Mouse (Mus musculus) right cerebral cortex, adult 2 months (tissue): ENCODE data around the gene Eva1b.

Experiments
- DNase-seq, 2 experiments: peaks; one replicate each; pipeline ENCODE4 v3.0.0; 2021 to 2022; ENCODE audit warnings: low spot score in 2 of 2

Eva1b gene

GRCm38 (mm10) chr4:126147533-126148160 lies at the start of gene Eva1b:
TSS of gene Eva1b (plus strand) at chr4:126147744.
- DNase-seq: no peak

- no peak for DNase-seq
Measured at GRCm38 (mm10) chr4:126099365-126099764, 48.2 kb upstream of the Eva1b start.

- no peak for DNase-seq
Measured at GRCm38 (mm10) chr4:126100764-126101163, 46.8 kb upstream of the Eva1b start.

- DNase-seq: peak; percentile 54 to 59
Measured at GRCm38 (mm10) chr4:126102061-126102841, 45.3 kb upstream of the Eva1b start.

GRCm38 (mm10) chr4:126103057-126103581 lies 44.4 kb upstream of the Eva1b start:
- DNase-seq: peak; percentile 86 to 90

GRCm38 (mm10) chr4:126103590-126104068 lies 43.9 kb upstream of the Eva1b start, which contains the start of gene Stk40:
TSS of gene Stk40 (plus strand) at chr4:126103957.
- DNase-seq: peak; percentile 92 to 95

DNA sequence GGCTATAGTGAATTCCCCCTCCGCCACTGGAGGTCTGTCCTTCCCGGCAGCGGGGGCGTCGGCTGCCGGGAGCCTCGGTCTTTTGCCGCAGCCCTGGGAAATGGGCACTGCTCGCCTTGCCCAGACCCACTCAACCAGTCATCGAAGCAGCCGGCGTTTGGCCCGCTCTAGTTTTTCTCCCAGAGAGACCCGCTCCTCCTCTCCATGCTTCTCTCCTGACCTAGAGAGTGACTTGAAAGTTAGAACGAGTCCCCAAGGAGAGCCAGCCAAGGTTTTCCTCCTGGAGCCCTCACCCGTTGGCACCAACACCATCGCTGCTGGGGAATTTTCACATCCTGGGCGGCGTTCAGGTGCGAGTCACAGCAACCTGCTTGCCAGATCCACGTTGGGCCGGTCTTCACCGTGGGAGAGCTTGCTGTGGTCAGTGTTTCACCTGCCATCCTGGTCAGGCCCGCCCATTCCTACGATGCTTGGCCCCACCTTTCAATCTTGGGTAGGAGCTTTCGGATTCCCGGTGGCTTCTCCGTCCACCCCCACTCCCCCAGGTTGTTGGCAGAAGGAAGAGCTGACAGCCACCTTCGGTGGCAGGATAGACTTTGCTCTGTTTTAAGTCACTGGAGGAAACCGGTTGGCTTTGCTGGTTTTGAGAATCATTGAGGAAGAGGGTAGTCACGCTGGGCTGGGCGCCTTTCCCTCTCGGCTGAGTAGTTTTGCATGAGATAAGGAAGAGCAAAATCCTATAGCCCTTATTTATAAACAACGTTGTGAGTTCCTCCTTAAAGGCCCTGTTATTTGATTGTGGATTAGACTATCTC lies 43.1 kb upstream of the Eva1b start:
- peak; percentile 42 to 47 for DNase-seq

- no peak for DNase-seq
Measured at GRCm38 (mm10) chr4:126105131-126105783, 42.3 kb upstream of the Eva1b start.

GRCm38 (mm10) chr4:126108061-126108740 lies 39.3 kb upstream of the Eva1b start:
- DNase-seq: no peak

GRCm38 (mm10) chr4:126109613-126110373 lies 37.8 kb upstream of the Eva1b start:
- no peak for DNase-seq

- peak; percentile 83 to 89 for DNase-seq
Measured at GRCm38 (mm10) chr4:126110374-126111152, 37.0 kb upstream of the Eva1b start.

GRCm38 (mm10) chr4:126111153-126111549 lies 36.4 kb upstream of the Eva1b start:
- DNase-seq: no peak

GRCm38 (mm10) chr4:126113243-126113642 lies 34.3 kb upstream of the Eva1b start:
- DNase-seq: no peak

GRCm38 (mm10) chr4:126113943-126114342 lies 33.6 kb upstream of the Eva1b start:
- no peak for DNase-seq

DNA sequence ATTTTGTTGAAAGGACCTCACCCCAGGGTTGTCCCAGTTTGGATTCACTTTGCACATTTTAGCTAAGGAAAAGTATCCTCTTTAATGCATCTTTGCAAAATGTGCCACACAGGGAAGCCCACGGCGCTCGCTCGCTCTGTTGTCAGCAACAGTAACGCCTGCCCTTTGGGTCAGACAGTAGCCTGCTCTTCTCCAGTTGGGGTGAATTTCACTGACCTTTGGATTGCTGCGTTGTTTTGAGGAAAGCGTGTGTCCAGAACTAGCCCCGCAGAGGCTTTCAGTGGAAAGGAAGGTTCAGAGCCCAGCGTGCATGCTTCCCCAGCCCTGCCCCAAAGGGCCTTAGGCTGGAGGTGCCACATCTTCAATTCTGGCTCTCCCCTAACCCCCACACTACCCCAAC lies 32.1 kb upstream of the Eva1b start:
- no peak for DNase-seq

GRCm38 (mm10) chr4:126115871-126116521 lies 31.5 kb upstream of the Eva1b start:
- no peak for DNase-seq

DNA sequence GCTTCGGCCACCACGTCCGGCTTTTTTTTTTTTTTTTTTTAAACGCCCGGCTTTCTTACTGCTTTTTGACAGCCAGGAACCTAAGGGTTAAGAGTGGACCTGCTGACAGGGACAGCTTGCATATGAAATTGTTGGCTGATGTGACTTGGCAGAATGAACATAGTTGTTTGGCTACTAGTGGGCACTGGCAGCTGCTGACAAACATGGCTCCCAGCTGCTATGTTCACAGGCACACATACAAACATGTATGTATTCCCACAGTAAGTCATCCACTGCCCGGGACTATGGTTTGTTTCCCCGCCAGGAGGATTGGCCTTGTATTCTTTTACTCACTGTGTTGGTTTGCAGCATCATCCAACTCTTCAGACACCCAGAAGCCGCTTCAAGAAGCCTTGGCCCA lies 30.4 kb upstream of the Eva1b start:
- no peak for DNase-seq

DNA sequence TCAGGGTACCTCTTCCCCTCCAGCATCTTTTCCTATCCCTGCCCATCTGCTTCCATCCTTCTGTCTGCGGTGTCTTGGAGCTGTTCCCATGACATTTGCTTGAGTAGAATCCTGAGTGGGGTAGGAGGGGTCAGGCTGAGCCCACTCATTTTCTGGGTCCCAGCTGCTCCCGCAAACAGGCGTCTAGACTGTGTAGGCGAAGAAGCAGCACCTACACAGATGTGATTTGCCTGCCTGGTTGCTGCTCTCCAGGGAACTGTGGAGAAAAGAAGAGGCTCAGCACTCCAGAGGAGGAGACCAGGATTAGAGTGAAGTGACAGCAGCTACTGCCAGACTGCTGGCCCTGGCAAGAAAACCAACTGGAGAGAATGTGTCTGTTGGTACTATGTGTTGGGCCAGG lies 28.9 kb upstream of the Eva1b start:
- peak; percentile 84 for DNase-seq

- DNase-seq: no peak
Measured at GRCm38 (mm10) chr4:126119051-126119450, 28.5 kb upstream of the Eva1b start.
